In genomic region chr5:100349287-100350215, GRCm38 (mm10) we compare ENCODE assay signal across 12 mouse cellular contexts.
DNase-seq lines count a peak whose midpoint lies in the region; ATAC-seq and TF ChIP-seq lines count a peak whose summit lies in the region.
"Had no signal": no experiment of that assay in that cellular context is flagged by ENCODE, and none has a peak within 500 bp of the region (broad histone marks: within the 10 kb centered on the region; RNA-seq: fewer than 3 reads in every experiment).

No protein-coding gene starts in this region.

- no peaks in the 10 kb centered on the region for H3K9me3 ChIP-seq in midbrain, postnatal 0 days (ENCODE audit: low read length)

- 41% methylated on average over 10 of the region's 10 CpGs for WGBS in midbrain, postnatal 0 days

- no peaks in the 10 kb centered on the region; the same call in 1 of the 2 replicates for H3K4me1 ChIP-seq in cortical plate, adult 2 months (ENCODE audit: control insufficient read depth, insufficient read depth, low read length)
- no peaks in the 10 kb centered on the region; the same call in 1 of the 2 replicates for H3K4me1 ChIP-seq in midbrain, postnatal 0 days (ENCODE audit: insufficient read depth, low read length)

- no peaks in the 10 kb centered on the region for H3K36me3 ChIP-seq in midbrain, postnatal 0 days (ENCODE audit: insufficient read depth, low read length)
- H3K36me3 ChIP-seq: G1E had no signal

- TF ChIP-seq POLR2A in cortical plate, adult 2 months (IDR thresholded peaks at IDR 0.05; ENCODE audit: extremely low read depth, insufficient read depth, low read length), result no peak

- H3K27me3 ChIP-seq in midbrain, postnatal 0 days (ENCODE audit: insufficient read depth, low read length), result no peaks in the 10 kb centered on the region

- peak; percentile 59 for ATAC-seq in granulocyte monocyte progenitor cell, adult 5-6 weeks (replicated peaks; ENCODE audit: poor library complexity, severe bottlenecking)
- peak; percentile 91 for ATAC-seq in midbrain, postnatal 0 days (ENCODE audit: low FRiP score)
- ATAC-seq: intestine, postnatal 0 days had no signal

- DNase-seq in layer of hippocampus, adult 11-12 months (ENCODE audit: low spot score), result peak; percentile 26
- no peak for DNase-seq in layer of hippocampus, postnatal 25 days (ENCODE audit: extremely low spot score in 1 of 2, low spot score in 1 of 2)
- DNase-seq in midbrain, postnatal 0 days (ENCODE audit: low spot score), result peak; percentile 74
- DNase-seq in cerebellum, adult 9-10 months, result no peak
- no peak for DNase-seq in right cerebral cortex, postnatal 4 days
- DNase-seq: adrenal gland, postnatal 14 days; lung, adult 18-20 months; thymus, postnatal 36 days had no signal

- no peak overlapping the region; the same call in 1 of the 2 replicates for H3K4me3 ChIP-seq in cortical plate, adult 2 months (ENCODE audit: insufficient read depth, low read length)
- H3K4me3 ChIP-seq in midbrain, postnatal 0 days (ENCODE audit: low read depth, low read length), result no peak overlapping the region

- H3K27ac ChIP-seq in cortical plate, adult 2 months (ENCODE audit: insufficient read depth, low read length), result peak overlapping the region; percentile 35; the same call in 1 of the 2 replicates
- peak overlapping the region; percentile 62 for H3K27ac ChIP-seq in midbrain, postnatal 0 days (ENCODE audit: low read depth, low read length)

- H3K4me2 ChIP-seq in midbrain, postnatal 0 days (ENCODE audit: low read depth, low read length, poor library complexity, severe bottlenecking), result no peak overlapping the region

- TF ChIP-seq CTCF in cortical plate, adult 2 months (IDR thresholded peaks at IDR 0.05; ENCODE audit: extremely low read depth, insufficient read depth, low read length), result no peak
- no peak for TF ChIP-seq CTCF in midbrain, postnatal 0 days (IDR thresholded peaks at IDR 0.05)

- 0 out of 2 replicates have a peak overlapping the region, but pooled peaks have one; percentile 4 for H3K9ac ChIP-seq in midbrain, postnatal 0 days (replicated peaks; ENCODE audit: low read length, poor library complexity, severe bottlenecking)

Comparison
In these comparisons a context has a peak if more than half of its experiments do, and no peak if none do; other contexts are left out.
1. DNase-seq: peak in layer of hippocampus, adult 11-12 months (single experiment) and midbrain, postnatal 0 days (single experiment); none in layer of hippocampus, postnatal 25 days (0 of 2), cerebellum, adult 9-10 months (single experiment) and right cerebral cortex, postnatal 4 days (single experiment).